Mouse (Mus musculus) ovary, adult 2 months (tissue): ENCODE results near the gene E130114P18Rik. TPM values are rescaled to one million over a fixed set of nuclear protein-coding genes. Genes with fewer than 3 reads are reported as not detected.

Experiments used
- polyA plus RNA-seq: library from polyadenylated mRNA; depleted of rRNA; stranded (reverse); fragments of >200 nt; gene quantifications from 2 replicates; pipeline ENCODE4 v1.2.3, GENCODE M21; 2012; rRNA removed

E130114P18Rik gene
- not detected in 2 replicates for polyA plus RNA-seq

GRCm38 (mm10) chr4:97777706-97778176, at the start of gene E130114P18Rik:
E130114P18Rik (minus strand) TSS chr4:97778078.

GRCm38 (mm10) chr4:97772641-97773040, 5.2 kb downstream of the E130114P18Rik start, which contains the start of gene Nfia:
Nfia (plus strand) TSS chr4:97772734.

Other genes starting within 250 kb of the E130114P18Rik start
- gene Nfia, start 5.3 kb downstream of the E130114P18Rik start, polyA plus RNA-seq = 62.3 and 112 TPM in 2 replicates